Mouse (Mus musculus): Measurements from ENCODE around the gene Sh3bp5. TPM values are rescaled to one million over a fixed set of nuclear protein-coding genes. Genes with fewer than 3 reads are reported as not detected.
A peak's percentile ranks its signal among the peaks of the same experiment; 100 is the strongest.

The Sh3bp5 gene
- polyA plus RNA-seq, 1 experiment from 2014 or later: 39.0 TPM

GRCm38 (mm10) chr14:31323849-31324792, 111.8 kb downstream of the Sh3bp5 start, which contains the start of gene Dnah1:
TSS of gene Dnah1 (minus strand) at chr14:31323896.
- no peak within 1 kb of the TSS for H3K27ac ChIP-seq (ENCODE audit: low read length)
- peak; percentile 70 for ATAC-seq (ENCODE audit: low FRiP score, low TSS enrichment)
- 29% methylated on average over 28 of the region's 28 CpGs for WGBS
- H3K4me2 ChIP-seq (replicated peaks; ENCODE audit: low read depth, low read length): peak within 1 kb of the TSS; percentile 75
- H3K27me3 ChIP-seq (ENCODE audit: insufficient read depth, low read length): no peaks in the 10 kb centered on the region
- H3K4me3 ChIP-seq (ENCODE audit: low read length): peak within 1 kb of the TSS; percentile 43
- no peaks in the 10 kb centered on the region for H3K9me3 ChIP-seq (ENCODE audit: low read length)
- H3K36me3 ChIP-seq (ENCODE audit: insufficient read depth, low read length): no peaks in the 10 kb centered on the region
- peak within 1 kb of the TSS; percentile 47 for H3K9ac ChIP-seq (replicated peaks; ENCODE audit: low read length)
- H3K4me1 ChIP-seq (ENCODE audit: insufficient read depth, low read length): peaks cover 4% of the 10 kb centered on the region; the same call in 1 of the 2 replicates

DNA sequence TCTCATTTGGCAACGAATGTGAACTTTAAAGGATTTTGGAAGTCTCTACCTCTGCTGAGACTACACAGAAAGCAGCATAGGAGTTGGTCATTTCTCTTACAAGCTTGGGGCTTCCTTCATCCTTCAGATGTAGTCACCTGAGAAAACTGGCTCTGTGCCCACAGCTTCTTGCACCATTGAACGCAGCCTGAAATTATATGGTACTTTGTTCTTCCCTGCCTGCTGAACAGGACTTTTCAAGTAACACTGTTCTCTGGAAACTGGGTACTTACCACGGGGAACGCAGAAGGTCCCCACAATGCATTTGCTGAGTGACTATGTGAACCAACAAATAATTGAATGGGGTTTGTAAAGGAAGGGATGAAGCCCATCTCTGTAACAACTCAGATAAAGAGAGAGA, 112.7 kb downstream of the Sh3bp5 start:
- H3K9ac ChIP-seq (replicated peaks; ENCODE audit: low read length): peak overlapping the region; percentile 47; the same call in 1 of the 2 replicates
- 61% methylated on average over 4 of the region's 4 CpGs for WGBS
- no peak for ATAC-seq (ENCODE audit: low FRiP score, low TSS enrichment)
- peaks cover 4% of the 10 kb centered on the region; the same call in 1 of the 2 replicates for H3K4me1 ChIP-seq (ENCODE audit: insufficient read depth, low read length)
- H3K4me3 ChIP-seq (ENCODE audit: low read length): peak overlapping the region; percentile 43
- no peaks in the 10 kb centered on the region for H3K27me3 ChIP-seq (ENCODE audit: insufficient read depth, low read length)
- peak overlapping the region; percentile 75 for H3K4me2 ChIP-seq (replicated peaks; ENCODE audit: low read depth, low read length)
- no peaks in the 10 kb centered on the region for H3K9me3 ChIP-seq (ENCODE audit: low read length)
- no peak overlapping the region for H3K27ac ChIP-seq (ENCODE audit: low read length)
- H3K36me3 ChIP-seq (ENCODE audit: insufficient read depth, low read length): no peaks in the 10 kb centered on the region

- Histone ChIP-seq H3K27me3 (ENCODE audit: insufficient read depth, low read length) (no peaks in the 10 kb centered on the region), H3K4me1 (ENCODE audit: insufficient read depth, low read length) (peaks cover 4% of the 10 kb centered on the region; the same call in 1 of the 2 replicates), H3K36me3 (ENCODE audit: insufficient read depth, low read length) (no peaks in the 10 kb centered on the region), H3K9ac (replicated peaks; ENCODE audit: low read length) (no peak overlapping the region), H3K9me3 (ENCODE audit: low read length) (no peaks in the 10 kb centered on the region), H3K27ac (ENCODE audit: low read length) (no peak overlapping the region), H3K4me2 (replicated peaks; ENCODE audit: low read depth, low read length) (no peak overlapping the region), H3K4me3 (ENCODE audit: low read length) (no peak overlapping the region)
- ATAC-seq (ENCODE audit: low FRiP score, low TSS enrichment): no peak
- 88% methylated on average over 3 of the region's 3 CpGs for WGBS
These were observed 113.7 kb downstream of the Sh3bp5 start for GRCm38 (mm10) chr14:31322191-31322590.

DNA sequence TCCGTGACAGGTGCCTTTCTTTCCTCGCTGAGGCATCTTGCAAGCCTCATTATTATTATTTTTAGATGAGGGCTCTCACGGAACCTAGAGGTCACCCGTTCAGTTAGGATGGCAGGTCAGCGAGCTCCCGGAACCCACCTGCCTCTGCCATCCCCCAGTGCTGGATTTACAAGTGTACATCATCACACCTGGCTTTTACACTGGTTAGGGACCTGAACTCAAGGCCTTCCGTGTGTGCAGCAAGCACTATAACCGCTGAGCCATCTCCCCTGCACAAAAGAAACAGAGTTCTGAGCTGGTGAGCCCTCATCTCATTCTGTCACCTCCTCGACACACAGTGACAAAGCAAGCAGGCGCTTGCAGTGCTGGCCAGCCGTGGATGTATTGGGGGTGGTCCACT, 114.7 kb downstream of the Sh3bp5 start:
- Histone ChIP-seq H3K9me3 (ENCODE audit: low read length) (no peaks in the 10 kb centered on the region), H3K9ac (replicated peaks; ENCODE audit: low read length) (no peak overlapping the region), H3K4me3 (ENCODE audit: low read length) (no peak overlapping the region), H3K27ac (ENCODE audit: low read length) (no peak overlapping the region), H3K27me3 (ENCODE audit: insufficient read depth, low read length) (no peaks in the 10 kb centered on the region), H3K4me1 (ENCODE audit: insufficient read depth, low read length) (peaks cover 4% of the 10 kb centered on the region; the same call in 1 of the 2 replicates), H3K4me2 (replicated peaks; ENCODE audit: low read depth, low read length) (no peak overlapping the region), H3K36me3 (ENCODE audit: insufficient read depth, low read length) (no peaks in the 10 kb centered on the region)
- ATAC-seq (ENCODE audit: low FRiP score, low TSS enrichment): no peak
- 83% methylated on average over 11 of the region's 11 CpGs for WGBS

DNA sequence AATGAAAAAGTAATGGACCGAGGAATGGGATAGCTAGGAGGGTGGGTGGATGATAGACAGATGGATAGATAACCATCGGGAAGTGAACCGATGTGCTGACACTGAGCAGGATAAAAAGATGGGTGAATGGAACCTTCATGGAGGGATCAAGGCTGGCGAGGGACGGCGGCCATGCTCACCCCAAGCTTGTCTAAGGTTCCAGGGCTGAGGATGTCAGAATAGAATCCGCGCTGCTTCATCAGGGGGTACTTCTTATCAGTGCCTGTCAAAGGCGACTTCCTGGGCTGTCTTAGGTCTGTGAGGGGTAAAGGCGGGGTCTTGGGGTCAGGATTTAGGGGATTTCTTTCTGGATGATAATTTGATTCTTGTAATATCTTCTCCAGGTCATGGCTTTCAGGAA, 116.3 kb downstream of the Sh3bp5 start:
- peaks cover 4% of the 10 kb centered on the region; the same call in 1 of the 2 replicates for H3K4me1 ChIP-seq (ENCODE audit: insufficient read depth, low read length)
- H3K36me3 ChIP-seq (ENCODE audit: insufficient read depth, low read length): no peaks in the 10 kb centered on the region
- ATAC-seq (ENCODE audit: low FRiP score, low TSS enrichment): no peak
- no peaks in the 10 kb centered on the region for H3K27me3 ChIP-seq (ENCODE audit: insufficient read depth, low read length)
- 81% methylated on average over 10 of the region's 10 CpGs for WGBS
- no peak overlapping the region for H3K4me3 ChIP-seq (ENCODE audit: low read length)
- no peak overlapping the region for H3K9ac ChIP-seq (replicated peaks; ENCODE audit: low read length)
- no peak overlapping the region for H3K4me2 ChIP-seq (replicated peaks; ENCODE audit: low read depth, low read length)
- no peak overlapping the region for H3K27ac ChIP-seq (ENCODE audit: low read length)
- H3K9me3 ChIP-seq (ENCODE audit: low read length): no peaks in the 10 kb centered on the region

GRCm38 (mm10) chr14:31317754-31318153, 118.1 kb downstream of the Sh3bp5 start:
- no peak for ATAC-seq (ENCODE audit: low FRiP score, low TSS enrichment)
- Histone ChIP-seq H3K27ac (ENCODE audit: low read length) (no peak overlapping the region), H3K27me3 (ENCODE audit: insufficient read depth, low read length) (no peaks in the 10 kb centered on the region), H3K9me3 (ENCODE audit: low read length) (no peaks in the 10 kb centered on the region), H3K4me2 (replicated peaks; ENCODE audit: low read depth, low read length) (no peak overlapping the region), H3K4me1 (ENCODE audit: insufficient read depth, low read length) (no peaks in the 10 kb centered on the region), H3K9ac (replicated peaks; ENCODE audit: low read length) (no peak overlapping the region), H3K36me3 (ENCODE audit: insufficient read depth, low read length) (no peaks in the 10 kb centered on the region), H3K4me3 (ENCODE audit: low read length) (no peak overlapping the region)
- 71% methylated on average over 3 of the region's 3 CpGs for WGBS

- no peak for ATAC-seq (ENCODE audit: low FRiP score, low TSS enrichment)
- WGBS: 55% methylated on average over 12 of the region's 12 CpGs
- no peaks in the 10 kb centered on the region for H3K9me3 ChIP-seq (ENCODE audit: low read length)
These were observed 119.3 kb downstream of the Sh3bp5 start for GRCm38 (mm10) chr14:31316613-31317012.

DNA sequence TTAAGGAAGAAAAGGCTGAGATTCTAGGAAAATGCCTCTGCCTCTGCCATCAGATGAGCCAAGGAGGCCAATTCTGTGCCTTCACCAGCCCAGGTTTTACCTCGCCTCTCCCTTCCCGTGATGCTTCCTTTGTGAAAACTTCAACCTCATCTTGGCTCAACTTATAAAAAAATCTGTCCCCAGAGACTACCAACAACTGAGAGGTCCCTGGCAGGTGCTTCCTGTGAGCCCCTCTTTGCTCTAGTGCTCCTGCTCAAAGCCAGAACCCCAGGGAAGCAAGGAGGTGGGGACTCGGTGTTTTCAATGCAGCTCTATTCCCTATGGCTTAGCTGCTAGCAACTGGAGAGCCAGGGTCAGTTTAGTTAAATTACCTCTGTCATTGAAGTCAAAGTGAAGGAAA, 122.7 kb downstream of the Sh3bp5 start:
- Histone ChIP-seq H3K4me1 (ENCODE audit: insufficient read depth, low read length) (no peaks in the 10 kb centered on the region), H3K27ac (ENCODE audit: low read length) (no peak overlapping the region), H3K9me3 (ENCODE audit: low read length) (no peaks in the 10 kb centered on the region), H3K27me3 (ENCODE audit: insufficient read depth, low read length) (no peaks in the 10 kb centered on the region), H3K9ac (replicated peaks; ENCODE audit: low read length) (no peak overlapping the region), H3K4me2 (replicated peaks; ENCODE audit: low read depth, low read length) (no peak overlapping the region), H3K4me3 (ENCODE audit: low read length) (no peak overlapping the region), H3K36me3 (ENCODE audit: insufficient read depth, low read length) (no peaks in the 10 kb centered on the region)
- WGBS: 47% methylated on average over 3 of the region's 3 CpGs
- ATAC-seq (ENCODE audit: low FRiP score, low TSS enrichment): no peak

More at GRCm38 (mm10) chr14:31316613-31317012, 119.3 kb downstream of the Sh3bp5 start:
- no peaks in the 10 kb centered on the region for H3K4me1 ChIP-seq (ENCODE audit: insufficient read depth, low read length)
- H3K4me2 ChIP-seq (replicated peaks; ENCODE audit: low read depth, low read length): no peak overlapping the region
- H3K36me3 ChIP-seq (ENCODE audit: insufficient read depth, low read length): no peaks in the 10 kb centered on the region
- H3K27ac ChIP-seq (ENCODE audit: low read length): no peak overlapping the region
- no peak overlapping the region for H3K9ac ChIP-seq (replicated peaks; ENCODE audit: low read length)
- no peaks in the 10 kb centered on the region for H3K27me3 ChIP-seq (ENCODE audit: insufficient read depth, low read length)
- no peak overlapping the region for H3K4me3 ChIP-seq (ENCODE audit: low read length)
